In the genomic region with DNA sequence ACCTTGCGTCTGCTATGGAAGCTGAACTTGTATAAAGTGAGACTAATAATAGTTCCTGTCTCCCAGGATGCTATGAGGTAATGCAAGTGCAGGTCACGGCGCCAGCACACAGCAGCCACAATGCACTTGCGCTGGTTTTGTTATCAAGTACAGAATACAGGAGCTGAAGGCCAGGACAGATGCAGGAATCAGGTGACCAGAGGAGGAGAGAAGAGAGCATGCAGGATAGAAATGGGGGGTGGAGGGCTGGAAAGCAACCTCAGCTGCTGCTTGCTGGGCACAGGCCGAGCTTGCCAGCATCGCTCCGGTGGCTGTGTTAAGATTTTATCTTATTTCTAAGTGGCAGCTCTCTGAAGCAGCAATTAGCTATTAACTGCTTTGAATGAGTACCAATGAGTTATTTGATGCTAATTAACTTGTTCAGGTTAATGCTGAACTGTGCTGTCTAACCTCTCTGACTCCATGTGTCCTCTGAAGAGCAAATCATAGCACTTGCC, we compare ENCODE assay signal across 15 mouse cellular contexts. TPM values are rescaled to one million over a fixed set of nuclear protein-coding genes. Genes with fewer than 3 reads are reported as not detected.
DNase-seq lines count a peak whose midpoint lies in the region; ATAC-seq and TF ChIP-seq lines count a peak whose summit lies in the region.
"Had no signal": no experiment of that assay in that cellular context is flagged by ENCODE, and none has a peak within 500 bp of the region (broad histone marks: within the 10 kb centered on the region; RNA-seq: fewer than 3 reads in every experiment).

No protein-coding gene starts in this region.

- no peak for TF ChIP-seq CTCF in thymus, adult 2 months (IDR thresholded peaks at IDR 0.05; ENCODE audit: borderline replicate concordance, control insufficient read depth, extremely low read depth, insufficient read depth, low read length, poor library complexity)

- H3K4me1 ChIP-seq in neural tube, embryonic 13.5 days (replicated peaks): 0 out of 2 replicates have a peak, but pooled peaks cover 6% of the 10 kb centered on the region
- H3K4me1 ChIP-seq in thymus, adult 2 months (replicated peaks; ENCODE audit: control insufficient read depth, insufficient read depth, low read length): peaks cover 2% of the 10 kb centered on the region; the same call in 1 of the 2 replicates

- ATAC-seq in neural tube, embryonic 13.5 days (ENCODE audit: low read depth): no peak

- no peak for TF ChIP-seq POLR2A in thymus, adult 2 months (IDR thresholded peaks at IDR 0.05; ENCODE audit: control insufficient read depth, extremely low read depth, insufficient read depth, low read length, poor library complexity)

- H3K27me3 ChIP-seq in neural tube, embryonic 13.5 days: no peaks in the 10 kb centered on the region
- H3K27me3 ChIP-seq in thymus, adult 2 months (ENCODE audit: control insufficient read depth, insufficient read depth, low read length): no peaks in the 10 kb centered on the region
- H3K27me3 ChIP-seq: embryonic facial prominence, embryonic 13.5 days; liver, embryonic 13.5 days had no signal

- peak overlapping the region; percentile 20 for H3K27ac ChIP-seq in neural tube, embryonic 13.5 days (replicated peaks)
- H3K27ac ChIP-seq in thymus, adult 2 months (ENCODE audit: control insufficient read depth, insufficient read depth, low read length): no peak overlapping the region
- H3K27ac ChIP-seq: embryonic facial prominence, embryonic 13.5 days; liver, embryonic 13.5 days had no signal

- no peaks in the 10 kb centered on the region for H3K36me3 ChIP-seq in neural tube, embryonic 13.5 days
- no peaks in the 10 kb centered on the region for H3K36me3 ChIP-seq in thymus, adult 2 months (ENCODE audit: control insufficient read depth, insufficient read depth, low read length)
- H3K36me3 ChIP-seq: embryonic facial prominence, embryonic 13.5 days; liver, embryonic 13.5 days had no signal

- peak; percentile 19 for DNase-seq in adrenal gland, postnatal 10 days
- no peak for DNase-seq in adrenal gland, postnatal 25 days
- no peak for DNase-seq in neural tube, embryonic 10.5 days (ENCODE audit: extremely low spot score, low spot score)
- peak; percentile 49 to 53 for DNase-seq in kidney, adult 8-10 months
- DNase-seq in ovary, postnatal 36 days (ENCODE audit: low spot score): no peak
- DNase-seq in frontal cortex, postnatal 10 days (ENCODE audit: low spot score in 2 of 2): no peak
- DNase-seq in thymus, adult 2 months: no peak
- DNase-seq: cerebellum, adult 2 months; liver, embryonic 13.5 days; right cerebral cortex, postnatal 25 days had no signal

- H3K9ac ChIP-seq in neural tube, embryonic 13.5 days: no peak overlapping the region
- H3K9ac ChIP-seq: liver, embryonic 13.5 days had no signal

- WGBS in neural tube, embryonic 13.5 days: 69% methylated on average over 7 of the region's 7 CpGs
- 96% methylated on average over 7 of the region's 7 CpGs for WGBS in thymus, adult 2 months

- no peaks in the 10 kb centered on the region for H3K9me3 ChIP-seq in neural tube, embryonic 13.5 days
- H3K9me3 ChIP-seq: embryonic facial prominence, embryonic 13.5 days; liver, embryonic 13.5 days had no signal

- H3K4me2 ChIP-seq in neural tube, embryonic 13.5 days: no peak overlapping the region

- H3K4me3 ChIP-seq in neural tube, embryonic 13.5 days: no peak overlapping the region
- H3K4me3 ChIP-seq in thymus, adult 2 months (ENCODE audit: control insufficient read depth, insufficient read depth, low read length): no peak overlapping the region

RNA-seq across cellular contexts. Expression of gene 6820408C15Rik, which starts 21.1 kb away (rescaled TPM):
- under 1 TPM; 0.42 to 0.79 TPM for total RNA-seq in adrenal gland, postnatal 10 days (2021)
- total RNA-seq in adrenal gland, postnatal 25 days (2021): not detected in 2 replicates
- polyA plus RNA-seq in neural tube, embryonic 13.5 days (2015; fragmentation: Nextera tagmentation; extraction: Ambion mirVana): 0.67 and 0.83 TPM in 2 replicates
- 0.36 and 0.50 TPM in 2 replicates for polyA plus RNA-seq in thymus, adult 2 months (2012; rRNA removed)

RNA-seq across cellular contexts. Expression of gene Zcchc3, which starts 21.6 kb away (rescaled TPM):
- total RNA-seq in adrenal gland, postnatal 10 days (2021): 10 to 100 TPM in 1 of 2 experiments, 1 to 10 TPM in 1; 9.4 to 11.1 TPM
- total RNA-seq in adrenal gland, postnatal 25 days (2021): 7.6 and 8.3 TPM in 2 replicates
- 21.5 and 24.5 TPM in 2 replicates for polyA plus RNA-seq in neural tube, embryonic 13.5 days (2015; fragmentation: Nextera tagmentation; extraction: Ambion mirVana)
- 1.7 and 2.0 TPM in 2 replicates for polyA plus RNA-seq in thymus, adult 2 months (2012; rRNA removed)

RNA-seq across cellular contexts. Expression of gene Defb23, which starts 28.0 kb away (rescaled TPM):
- total RNA-seq in adrenal gland, postnatal 10 days (2021): not detected
- not detected in 2 replicates for total RNA-seq in adrenal gland, postnatal 25 days (2021)
- not detected in 2 replicates for polyA plus RNA-seq in neural tube, embryonic 13.5 days (2015; fragmentation: Nextera tagmentation; extraction: Ambion mirVana)
- polyA plus RNA-seq in thymus, adult 2 months (2012; rRNA removed): not detected in 2 replicates
- total RNA-seq: left cerebral cortex, adult 18-20 months; megakaryocyte progenitor cell, adult 5-6 weeks had no signal
- polyA plus RNA-seq: cerebellum, adult 2 months; embryonic facial prominence, embryonic 13.5 days; liver, embryonic 13.5 days; stomach, embryonic 14.5 days had no signal

RNA-seq across cellular contexts. Expression of gene Sox12, which starts 38.6 kb away (rescaled TPM):
- total RNA-seq in adrenal gland, postnatal 10 days (2021): 10 to 100 TPM; 15.7 to 22.7 TPM
- 17.0 and 22.8 TPM in 2 replicates for total RNA-seq in adrenal gland, postnatal 25 days (2021)
- polyA plus RNA-seq in neural tube, embryonic 13.5 days (2015; fragmentation: Nextera tagmentation; extraction: Ambion mirVana): 14.9 and 15.3 TPM in 2 replicates
- polyA plus RNA-seq in thymus, adult 2 months (2012; rRNA removed): 3.8 and 4.5 TPM in 2 replicates

RNA-seq across cellular contexts. Expression of gene Defb20, which starts 40.4 kb away (rescaled TPM):
- not detected for total RNA-seq in adrenal gland, postnatal 10 days (2021)
- total RNA-seq in adrenal gland, postnatal 25 days (2021): not detected in 2 replicates
- not detected in 2 replicates for polyA plus RNA-seq in neural tube, embryonic 13.5 days (2015; fragmentation: Nextera tagmentation; extraction: Ambion mirVana)
- polyA plus RNA-seq in thymus, adult 2 months (2012; rRNA removed): not detected in 2 replicates
- total RNA-seq: left cerebral cortex, adult 18-20 months; megakaryocyte progenitor cell, adult 5-6 weeks had no signal
- polyA plus RNA-seq: embryonic facial prominence, embryonic 13.5 days; liver, embryonic 13.5 days; stomach, embryonic 14.5 days had no signal

Comparison
In these comparisons a context has a peak if more than half of its experiments do, and no peak if none do; other contexts are left out.
1. DNase-seq: peak in adrenal gland, postnatal 10 days (single experiment) and kidney, adult 8-10 months (2 of 2); none in adrenal gland, postnatal 25 days (single experiment), neural tube, embryonic 10.5 days (single experiment), ovary, postnatal 36 days (single experiment), frontal cortex, postnatal 10 days (0 of 2) and thymus, adult 2 months (single experiment).